Mouse (Mus musculus) limb, embryonic 11.5 days (tissue): ENCODE measurements around the gene Sparc. TPM values are rescaled to one million over a fixed set of nuclear protein-coding genes. Genes with fewer than 3 reads are reported as not detected.
A peak's percentile ranks its signal among the peaks of the same experiment; 100 is the strongest.

Source experiments
- ATAC-seq: fragments of 200-750 bp; cut with Nextera tagmentation; 2 replicates; pipeline ENCODE4 v1.8.0; 2017; ENCODE audit warnings: low read depth; ENCODE audit not compliant: insufficient number of reproducible peaks, low FRiP score, low TSS enrichment
- DNase-seq: peaks from one replicate; pipeline ENCODE4 v3.0.0-alpha.2; 2015; ENCODE audit warnings: low spot score
- H3K27ac ChIP-seq: fragments of 300-500 bp; sonication (generic); replicated peaks from 2 replicates; pipeline ENCODE4 v1.5.1; 2014; ENCODE audit warnings: low read depth, mild to moderate bottlenecking, low read length
- H3K27me3 ChIP-seq: fragments of 300-500 bp; sonication (generic); 2 replicates; pipeline ENCODE4 v1.6.1; 2014; ENCODE audit warnings: mild to moderate bottlenecking, low read length, mixed read lengths; ENCODE audit not compliant: control insufficient read depth, insufficient read depth
- H3K36me3 ChIP-seq: fragments of 300-500 bp; sonication (generic); 2 replicates; pipeline ENCODE4 v1.6.1; 2014; ENCODE audit warnings: mild to moderate bottlenecking, low read length, moderate library complexity, mixed read lengths; ENCODE audit not compliant: control insufficient read depth, insufficient read depth
- H3K4me1 ChIP-seq: fragments of 300-500 bp; sonication (generic); 2 replicates; pipeline ENCODE4 v1.6.1; 2014; ENCODE audit warnings: low read length, mixed read lengths; ENCODE audit not compliant: control insufficient read depth, insufficient read depth
- H3K4me2 ChIP-seq: fragments of 300-500 bp; sonication (generic); 2 replicates; pipeline ENCODE4 v1.6.1; 2014; ENCODE audit warnings: low read depth, mild to moderate bottlenecking, moderate library complexity; ENCODE audit not compliant: severe bottlenecking
- H3K4me3 ChIP-seq: fragments of 300-500 bp; sonication (generic); 2 replicates; pipeline ENCODE4 v1.5.1; 2014; ENCODE audit warnings: low read depth, low read length
- H3K9ac ChIP-seq: fragments of 300-500 bp; sonication (generic); 2 replicates; pipeline ENCODE4 v1.6.1; 2014; ENCODE audit warnings: mild to moderate bottlenecking, low read length
- H3K9me3 ChIP-seq: fragments of 300-500 bp; sonication (generic); 2 replicates; pipeline ENCODE4 v1.6.1; 2016; ENCODE audit warnings: low read length; ENCODE audit not compliant: control insufficient read depth
- WGBS: fragments of 180-500 bp; shearing (Covaris S2); extraction: QIAGEN DNeasy Blood & Tissue Kit; methylation state at CpG from one replicate; pipeline ENCODE4 v1.1.7; 2014; 5-methylcytosine and 5-hydroxymethylcytosine counted together
- polyA plus RNA-seq: library from polyadenylated mRNA; unstranded; fragments of >200 nt; fragmentation: Nextera tagmentation; extraction: Ambion mirVana; gene quantifications from 2 replicates; pipeline ENCODE4 v1.2.1, GENCODE M21; 2014

The Sparc gene
- polyA plus RNA-seq, 1 experiment from 2014 or later = 249 TPM

- 79% methylated on average over 4 of the region's 4 CpGs for WGBS
- ATAC-seq = no peak
Observed at GRCm38 (mm10) chr11:55450311-55450710, 27.3 kb upstream of the Sparc start.

GRCm38 (mm10) chr11:55449531-55449930 lies 26.5 kb upstream of the Sparc start:
- no peaks in the 10 kb centered on the region for H3K4me1 ChIP-seq
- H3K4me2 ChIP-seq = no peak overlapping the region
- no peak overlapping the region for H3K27ac ChIP-seq
- H3K27me3 ChIP-seq = no peaks in the 10 kb centered on the region
- no peaks in the 10 kb centered on the region for H3K36me3 ChIP-seq
- no peak overlapping the region for H3K4me3 ChIP-seq
- no peaks in the 10 kb centered on the region for H3K9me3 ChIP-seq
- DNase-seq (no peak), ATAC-seq (no peak)
- no peak overlapping the region for H3K9ac ChIP-seq
- 75% methylated on average over 7 of the region's 7 CpGs for WGBS

More at GRCm38 (mm10) chr11:55450311-55450710, 27.3 kb upstream of the Sparc start:
- Histone ChIP-seq H3K4me1 (no peaks in the 10 kb centered on the region), H3K27ac (no peak overlapping the region), H3K27me3 (no peaks in the 10 kb centered on the region), H3K4me2 (no peak overlapping the region), H3K4me3 (no peak overlapping the region), H3K36me3 (no peaks in the 10 kb centered on the region), H3K9ac (no peak overlapping the region), H3K9me3 (no peaks in the 10 kb centered on the region)
- no peak for DNase-seq

GRCm38 (mm10) chr11:55446579-55446978 lies 23.6 kb upstream of the Sparc start:
- peak; percentile 76 for ATAC-seq
- no peak overlapping the region for H3K4me3 ChIP-seq
- no peak overlapping the region for H3K9ac ChIP-seq
- H3K27ac ChIP-seq = no peak overlapping the region
- WGBS = 28% methylated on average over 4 of the region's 4 CpGs
- DNase-seq = peak; percentile 86
- H3K27me3 ChIP-seq = no peaks in the 10 kb centered on the region
- no peak overlapping the region for H3K4me2 ChIP-seq
- H3K9me3 ChIP-seq = no peaks in the 10 kb centered on the region
- H3K4me1 ChIP-seq = no peaks in the 10 kb centered on the region
- no peaks in the 10 kb centered on the region for H3K36me3 ChIP-seq

- WGBS = 7% methylated on average over 1 of the region's 1 CpGs
- Histone ChIP-seq H3K4me1 (no peaks in the 10 kb centered on the region), H3K36me3 (no peaks in the 10 kb centered on the region), H3K27me3 (no peaks in the 10 kb centered on the region), H3K27ac (no peak overlapping the region), H3K4me2 (no peak overlapping the region), H3K4me3 (no peak overlapping the region), H3K9ac (no peak overlapping the region), H3K9me3 (no peaks in the 10 kb centered on the region)
- ATAC-seq (no peak), DNase-seq (peak; percentile 35)
Observed at GRCm38 (mm10) chr11:55444772-55445171, 21.8 kb upstream of the Sparc start.

GRCm38 (mm10) chr11:55439718-55440117 lies 16.7 kb upstream of the Sparc start:
- Histone ChIP-seq H3K4me1 (no peaks in the 10 kb centered on the region), H3K27me3 (no peaks in the 10 kb centered on the region), H3K4me3 (no peak overlapping the region), H3K4me2 (no peak overlapping the region), H3K27ac (no peak overlapping the region), H3K36me3 (no peaks in the 10 kb centered on the region), H3K9me3 (no peaks in the 10 kb centered on the region), H3K9ac (no peak overlapping the region)
- ATAC-seq (no peak), DNase-seq (no peak)
- WGBS = 52% methylated on average over 5 of the region's 5 CpGs

- Histone ChIP-seq H3K4me3 (no peak overlapping the region), H3K27ac (no peak overlapping the region), H3K36me3 (no peaks in the 10 kb centered on the region), H3K9ac (no peak overlapping the region), H3K27me3 (no peaks in the 10 kb centered on the region), H3K4me2 (no peak overlapping the region), H3K9me3 (no peaks in the 10 kb centered on the region), H3K4me1 (no peaks in the 10 kb centered on the region)
- ATAC-seq (no peak), DNase-seq (no peak)
- 56% methylated on average over 4 of the region's 4 CpGs for WGBS
Observed at GRCm38 (mm10) chr11:55438031-55438430, 15.0 kb upstream of the Sparc start.

- Histone ChIP-seq H3K27me3 (no peaks in the 10 kb centered on the region), H3K4me1 (no peaks in the 10 kb centered on the region), H3K36me3 (no peaks in the 10 kb centered on the region), H3K27ac (no peak overlapping the region), H3K9me3 (no peaks in the 10 kb centered on the region), H3K4me3 (no peak overlapping the region), H3K9ac (no peak overlapping the region), H3K4me2 (no peak overlapping the region)
- no peak for ATAC-seq
- WGBS = 90% methylated on average over 6 of the region's 6 CpGs
- DNase-seq = no peak
Observed at GRCm38 (mm10) chr11:55436089-55436488, 13.1 kb upstream of the Sparc start.

- 76% methylated on average over 3 of the region's 3 CpGs for WGBS
Observed at GRCm38 (mm10) chr11:55432981-55433380, 10.0 kb upstream of the Sparc start.

GRCm38 (mm10) chr11:55429973-55430372 lies 7.0 kb upstream of the Sparc start:
- H3K27me3 ChIP-seq = no peaks in the 10 kb centered on the region

More at GRCm38 (mm10) chr11:55432981-55433380, 10.0 kb upstream of the Sparc start:
- Histone ChIP-seq H3K27ac (no peak overlapping the region), H3K36me3 (no peaks in the 10 kb centered on the region), H3K4me1 (peaks cover 3% of the 10 kb centered on the region; the same call in 1 of the 2 replicates), H3K27me3 (no peaks in the 10 kb centered on the region), H3K4me2 (no peak overlapping the region), H3K4me3 (no peak overlapping the region), H3K9ac (no peak overlapping the region), H3K9me3 (no peaks in the 10 kb centered on the region)
- no peak for DNase-seq
- ATAC-seq = no peak

More at GRCm38 (mm10) chr11:55429973-55430372, 7.0 kb upstream of the Sparc start:
- DNase-seq (no peak), ATAC-seq (no peak)
- Histone ChIP-seq H3K36me3 (no peaks in the 10 kb centered on the region), H3K4me1 (peaks cover 5% of the 10 kb centered on the region), H3K27ac (no peak overlapping the region), H3K9ac (no peak overlapping the region), H3K4me3 (no peak overlapping the region), H3K9me3 (no peaks in the 10 kb centered on the region), H3K4me2 (no peak overlapping the region)
- 92% methylated on average over 2 of the region's 2 CpGs for WGBS
